Mouse (Mus musculus): ENCODE results near the gene Mfn2.
A peak's percentile ranks its signal among the peaks of the same experiment; 100 is the strongest.

- TF ChIP-seq CTCF (IDR thresholded peaks at IDR 0.05; ENCODE audit: low read depth), result peak; percentile 69
- TF ChIP-seq EP300 (IDR thresholded peaks at IDR 0.05; ENCODE audit: low read depth), result no peak
Observed at GRCm38 (mm10) chr4:147953590-147953989, 49.1 kb upstream of the Mfn2 start.

Measured in liver, postnatal 0 days (tissue).